Mouse (Mus musculus): Measurements from ENCODE around the gene 1700016C15Rik.

The 1700016C15Rik gene

GRCm38 (mm10) chr1:177729043-177730024 lies at the start of gene 1700016C15Rik:
Gene 1700016C15Rik (plus strand): TSS chr1:177729814.
- no peak for DNase-seq

- DNase-seq = no peak
Observed at GRCm38 (mm10) chr1:177681239-177681638, 48.4 kb upstream of the 1700016C15Rik start.

- DNase-seq = no peak
Observed at GRCm38 (mm10) chr1:177683931-177684836, 45.4 kb upstream of the 1700016C15Rik start.

- no peak for DNase-seq
Observed at GRCm38 (mm10) chr1:177684901-177685300, 44.7 kb upstream of the 1700016C15Rik start.

GRCm38 (mm10) chr1:177686137-177686536 lies 43.5 kb upstream of the 1700016C15Rik start:
- DNase-seq = no peak

GRCm38 (mm10) chr1:177686982-177687381 lies 42.6 kb upstream of the 1700016C15Rik start:
- DNase-seq = peak; percentile 27

- no peak for DNase-seq
Observed at GRCm38 (mm10) chr1:177692491-177692890, 37.1 kb upstream of the 1700016C15Rik start.

GRCm38 (mm10) chr1:177693486-177694252 lies 35.9 kb upstream of the 1700016C15Rik start:
- DNase-seq = no peak

GRCm38 (mm10) chr1:177700560-177700959 lies 29.1 kb upstream of the 1700016C15Rik start:
- no peak for DNase-seq

- DNase-seq = peak; percentile 54
Observed at GRCm38 (mm10) chr1:177702481-177703146, 27.0 kb upstream of the 1700016C15Rik start.

GRCm38 (mm10) chr1:177703147-177703807 lies 26.3 kb upstream of the 1700016C15Rik start:
- no peak for DNase-seq

GRCm38 (mm10) chr1:177705204-177705603 lies 24.4 kb upstream of the 1700016C15Rik start:
- no peak for DNase-seq

- DNase-seq = no peak
Observed at GRCm38 (mm10) chr1:177707571-177707970, 22.0 kb upstream of the 1700016C15Rik start.

- DNase-seq = peak; percentile 8
Observed at GRCm38 (mm10) chr1:177708583-177709055, 21.0 kb upstream of the 1700016C15Rik start.

- no peak for DNase-seq
Observed at GRCm38 (mm10) chr1:177711000-177711399, 18.6 kb upstream of the 1700016C15Rik start.

GRCm38 (mm10) chr1:177711418-177711817 lies 18.2 kb upstream of the 1700016C15Rik start:
- no peak for DNase-seq

GRCm38 (mm10) chr1:177713635-177714396 lies 15.8 kb upstream of the 1700016C15Rik start:
- no peak for DNase-seq

- DNase-seq = no peak
Observed at GRCm38 (mm10) chr1:177714397-177715012, 15.1 kb upstream of the 1700016C15Rik start.

- DNase-seq = no peak
Observed at GRCm38 (mm10) chr1:177716448-177716847, 13.2 kb upstream of the 1700016C15Rik start.
